Mouse (Mus musculus): ENCODE results near the gene Gtf2ird2. TPM values are rescaled to one million over a fixed set of nuclear protein-coding genes. Genes with fewer than 3 reads are reported as not detected.
A peak's percentile ranks its signal among the peaks of the same experiment; 100 is the strongest.

Gene Gtf2ird2
- polyA plus RNA-seq, 1 experiment: 18.8 TPM

DNA sequence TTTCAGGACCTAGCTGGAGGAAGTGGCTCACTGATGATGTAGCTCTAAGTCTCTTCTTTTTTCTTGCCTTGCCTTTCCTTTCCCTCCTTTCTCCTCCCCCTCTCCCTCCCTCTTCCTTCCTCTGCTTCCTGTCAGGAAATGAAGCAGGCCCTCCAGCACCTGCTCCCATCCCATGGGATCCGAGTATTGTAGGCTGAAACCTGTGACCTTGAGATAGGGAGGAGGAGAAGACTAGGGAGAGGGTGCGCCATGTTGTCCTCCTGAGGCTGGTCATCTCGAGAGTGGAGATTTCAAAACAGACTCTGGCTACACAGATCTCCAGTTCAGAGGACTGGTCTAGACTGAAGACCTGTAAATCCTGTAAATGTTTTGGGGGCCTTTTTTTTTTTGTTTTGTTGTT lies 1.6 kb upstream of the Gtf2ird2 start:
- DNase-seq (ENCODE audit: extremely low spot score in 1 of 2, low spot score in 1 of 2): no peak

DNA sequence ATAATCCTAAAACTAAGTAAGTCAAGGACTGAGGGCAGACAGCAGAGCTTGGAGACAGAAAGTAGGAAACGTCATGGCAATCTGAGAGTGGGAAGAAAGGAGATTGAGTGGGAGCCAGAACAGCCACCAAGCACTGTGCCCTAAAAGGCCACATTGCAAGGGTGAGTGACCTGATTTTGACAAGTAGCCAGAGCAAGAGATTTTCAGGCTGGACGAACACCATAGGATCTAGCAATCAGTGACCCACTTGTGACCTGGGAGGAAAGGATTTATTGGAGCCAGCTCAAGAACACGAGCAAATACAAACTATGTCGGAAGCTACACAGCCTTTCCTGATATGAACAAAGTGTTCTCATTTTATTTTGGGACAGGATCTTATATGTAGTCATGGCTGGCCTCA lies 1.1 kb upstream of the Gtf2ird2 start:
- DNase-seq (ENCODE audit: extremely low spot score in 1 of 2, low spot score in 1 of 2): no peak

DNA sequence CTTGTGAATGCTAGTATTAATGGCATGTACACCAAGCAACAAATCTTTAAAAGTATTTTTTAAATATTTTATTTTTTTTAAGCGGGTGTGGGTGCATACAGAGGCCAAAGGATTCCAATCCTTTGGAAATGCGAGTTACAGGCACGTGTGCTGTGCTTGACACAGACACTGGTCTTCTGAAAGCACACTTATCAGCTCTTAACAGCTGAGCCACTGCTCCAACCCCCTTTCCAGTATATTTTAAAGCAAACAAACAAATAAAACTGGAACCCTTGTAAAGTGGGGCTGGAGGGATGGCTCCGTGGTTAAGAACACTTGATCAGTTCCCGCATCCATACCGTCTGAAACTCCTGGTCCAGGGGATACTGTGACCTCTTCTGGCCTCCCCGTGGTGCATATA lies 657 bp upstream of the Gtf2ird2 start:
- no peak for DNase-seq (ENCODE audit: extremely low spot score in 1 of 2, low spot score in 1 of 2)

DNA sequence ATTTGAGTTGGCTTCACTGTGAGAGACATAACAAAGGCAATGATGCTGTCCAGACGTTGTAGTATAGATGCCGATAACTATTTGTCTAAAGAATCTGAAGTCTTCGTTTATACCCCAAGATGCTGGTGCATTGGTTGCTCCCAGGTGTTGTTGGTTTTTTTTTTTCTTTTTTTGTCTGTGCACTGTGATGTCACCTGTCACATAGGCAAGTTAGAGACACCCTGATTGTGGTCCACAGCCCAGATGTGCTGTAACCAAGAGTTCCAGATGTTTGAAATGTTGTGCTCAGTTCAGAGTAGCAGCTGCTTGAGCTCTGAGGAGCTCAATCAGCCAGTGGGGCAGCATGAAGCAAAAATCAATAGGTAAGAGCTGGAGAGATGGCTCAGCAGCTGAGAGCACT lies 2.2 kb downstream of the Gtf2ird2 start:
- DNase-seq (ENCODE audit: extremely low spot score in 1 of 2, low spot score in 1 of 2): no peak

DNA sequence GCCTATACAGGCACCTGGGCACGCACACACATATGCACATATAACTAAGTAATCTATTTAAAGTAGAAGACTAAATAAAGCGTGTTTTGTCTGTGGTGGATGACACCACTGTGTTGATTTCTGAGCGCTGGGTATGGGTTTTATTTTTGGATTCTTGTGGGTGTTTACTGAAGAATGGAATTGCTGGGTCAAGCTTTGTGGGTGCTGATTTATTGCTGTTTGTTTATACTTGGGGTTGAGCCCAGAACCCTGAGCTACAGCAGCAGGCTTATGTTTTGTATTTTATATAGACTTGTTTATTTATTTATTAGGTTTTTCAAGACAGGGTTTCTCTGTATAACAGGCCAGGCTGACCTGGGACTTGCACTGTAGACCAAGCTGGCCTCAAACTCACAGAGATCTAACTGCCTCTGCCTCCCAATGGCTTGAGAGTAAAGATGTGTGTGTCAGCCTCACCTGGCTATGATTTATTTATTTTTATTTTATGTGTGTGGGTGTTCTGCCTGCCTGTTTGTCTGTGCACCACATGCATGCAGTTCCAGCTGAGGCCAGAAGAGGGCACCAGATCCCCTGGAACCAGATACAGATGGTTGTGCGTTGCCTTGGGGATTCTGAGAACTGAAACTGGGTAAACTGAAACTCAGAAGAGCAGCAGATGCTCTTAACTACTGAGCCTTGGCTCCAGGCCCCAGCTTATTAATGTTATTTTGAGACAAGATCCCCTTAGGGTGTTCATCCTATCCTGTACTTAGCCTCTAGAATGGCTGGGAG lies 3.3 kb downstream of the Gtf2ird2 start:
- peak in 1 of 2 experiments; percentile 60 for DNase-seq (ENCODE audit: extremely low spot score in 1 of 2, low spot score in 1 of 2)

DNA sequence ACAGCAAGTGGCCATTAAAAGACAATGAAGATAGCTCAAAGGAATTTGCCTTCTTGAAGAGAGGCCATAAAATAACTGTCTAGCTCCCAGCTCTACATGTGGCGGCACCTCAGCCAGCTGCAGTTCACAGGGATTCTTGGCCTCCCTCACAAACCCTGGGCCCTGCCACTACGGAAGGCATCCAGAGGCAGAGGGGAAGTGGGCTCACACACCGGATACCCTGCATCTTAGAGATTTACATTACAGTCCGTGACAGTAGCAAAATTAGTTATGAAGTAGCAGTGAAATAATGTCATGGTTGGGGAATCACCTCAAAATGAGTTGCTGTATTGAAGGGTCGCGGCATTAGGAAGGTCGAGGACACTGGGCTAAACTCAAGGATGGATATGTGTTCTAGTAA lies 4.8 kb downstream of the Gtf2ird2 start:
- no peak for DNase-seq (ENCODE audit: extremely low spot score in 1 of 2, low spot score in 1 of 2)

DNA sequence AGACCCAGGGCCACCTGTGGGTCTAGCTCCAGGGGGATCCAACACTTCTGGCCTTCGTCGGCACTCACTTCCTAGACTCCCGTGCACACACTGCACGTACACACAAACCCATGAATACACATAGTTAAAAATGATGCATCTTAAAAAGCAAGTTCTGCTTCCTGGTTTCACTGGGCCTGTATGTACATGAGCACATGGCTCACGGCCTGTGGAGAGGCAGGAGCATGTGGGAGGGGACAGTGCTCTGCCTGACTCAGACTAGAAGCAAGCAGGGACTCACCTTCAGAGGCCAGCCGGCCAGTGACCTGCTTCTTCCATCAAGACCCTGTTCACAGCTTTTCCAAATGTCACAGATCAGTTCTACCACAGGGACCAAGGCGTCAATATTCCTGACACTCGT lies 9.8 kb downstream of the Gtf2ird2 start:
- DNase-seq (ENCODE audit: extremely low spot score in 1 of 2, low spot score in 1 of 2): no peak

DNA sequence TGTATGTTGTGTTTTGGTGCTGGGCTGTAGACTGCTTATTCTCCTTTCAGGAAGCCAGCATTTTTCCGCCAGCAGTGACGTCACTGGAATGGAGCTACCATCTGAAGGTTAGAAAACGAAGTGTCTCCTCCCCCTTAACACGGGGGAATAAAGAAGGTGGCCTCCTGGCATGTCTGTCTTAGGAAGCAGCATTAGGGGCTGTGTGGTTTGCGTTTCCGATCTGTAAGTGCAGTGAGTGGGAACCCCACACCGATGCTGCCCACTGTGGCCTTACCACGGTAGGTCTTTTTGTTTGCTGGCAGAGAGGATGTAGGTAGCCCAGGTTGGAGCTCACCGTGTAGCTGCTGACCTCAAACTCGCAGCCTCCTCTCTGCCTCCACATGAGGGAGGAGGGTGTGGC lies 22.9 kb downstream of the Gtf2ird2 start:
- DNase-seq (ENCODE audit: extremely low spot score in 1 of 2, low spot score in 1 of 2): no peak

DNA sequence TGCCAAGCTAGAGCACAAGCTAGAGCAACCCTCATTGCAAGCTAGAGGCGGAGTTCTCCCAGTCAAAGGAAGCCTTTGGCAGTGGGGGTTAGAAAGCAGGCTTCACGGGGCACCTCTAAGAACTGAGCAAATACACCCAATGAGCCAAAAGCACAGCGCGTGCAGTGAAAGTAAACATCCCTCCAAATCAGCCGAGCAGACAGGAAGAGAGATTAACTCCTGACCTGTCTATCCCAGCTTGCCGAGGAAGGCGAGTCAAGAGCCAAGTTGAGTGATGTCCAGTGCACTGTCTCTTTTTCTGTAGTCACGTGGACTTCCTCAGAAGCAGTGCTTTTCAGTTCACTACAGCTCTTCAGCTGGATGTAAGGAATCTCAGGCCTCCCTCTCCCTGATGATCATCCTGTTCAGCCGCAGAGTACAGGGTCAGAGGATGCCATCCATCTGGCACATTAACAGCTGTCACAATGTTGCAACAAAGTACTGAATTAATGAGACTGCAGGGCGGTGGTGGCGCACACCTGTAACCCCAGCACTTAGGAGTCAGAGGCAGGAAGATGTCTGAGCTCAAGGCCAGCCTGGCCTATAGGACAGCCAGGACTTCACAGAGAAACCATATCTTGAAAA lies 26.2 kb downstream of the Gtf2ird2 start:
- DNase-seq (ENCODE audit: extremely low spot score in 1 of 2, low spot score in 1 of 2): no peak

DNA sequence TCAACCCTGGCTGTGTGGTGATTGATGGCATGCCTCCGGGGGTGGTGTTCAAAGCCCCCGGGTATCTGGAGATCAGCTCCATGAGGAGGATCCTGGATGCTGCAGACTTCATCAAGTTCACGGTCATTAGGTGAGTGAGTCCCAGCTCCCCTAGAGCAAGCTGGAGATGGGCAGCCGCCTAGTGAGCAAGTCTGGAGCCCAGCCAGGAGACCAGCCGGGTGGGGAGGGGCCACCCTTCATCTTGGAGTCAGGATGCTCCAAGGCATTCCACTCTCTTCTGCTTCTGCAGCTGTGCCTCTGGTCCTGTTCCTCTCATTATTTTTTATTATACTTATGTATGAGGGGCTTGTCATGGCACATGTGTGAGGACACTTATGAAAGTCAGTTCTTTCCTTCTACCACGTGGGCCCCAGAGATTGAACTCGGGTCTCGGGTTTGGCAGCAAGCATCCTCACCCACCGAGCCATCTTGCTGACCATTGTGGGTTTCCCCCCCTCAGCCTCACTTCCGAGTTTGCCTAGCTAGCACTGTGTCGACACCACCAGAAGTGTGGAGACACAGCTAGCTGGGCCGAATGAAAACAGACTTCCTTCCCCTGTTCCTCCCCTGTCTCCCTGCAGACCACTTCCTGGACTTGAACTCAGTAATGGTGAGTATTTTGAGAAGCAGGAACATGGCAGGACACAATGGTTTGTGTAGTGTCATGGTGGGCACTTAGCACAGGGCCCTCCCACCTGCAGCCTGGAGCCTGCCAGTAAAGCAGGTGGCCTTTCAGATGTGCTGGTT lies 30.4 kb downstream of the Gtf2ird2 start:
- no peak for DNase-seq (ENCODE audit: extremely low spot score in 1 of 2, low spot score in 1 of 2)

DNA sequence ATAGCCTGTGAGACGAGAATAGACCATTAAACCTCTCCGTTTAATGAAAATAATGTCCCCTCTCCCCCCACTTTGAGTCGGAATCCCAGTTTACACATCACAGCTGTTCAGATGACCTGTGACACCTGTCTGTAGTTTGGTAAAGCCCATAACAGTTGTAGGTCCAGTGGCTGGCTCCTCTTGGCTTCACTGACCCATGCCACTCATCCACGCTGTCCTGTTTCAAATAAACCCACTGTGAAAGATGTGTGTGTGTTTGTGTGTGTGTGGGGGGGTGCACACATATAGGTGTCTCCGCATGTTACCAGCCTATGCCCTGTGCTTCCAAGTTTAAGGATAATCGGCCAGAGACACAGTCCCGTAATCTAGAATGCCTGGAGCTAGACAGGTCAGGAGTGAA lies 34.1 kb downstream of the Gtf2ird2 start:
- no peak for DNase-seq (ENCODE audit: extremely low spot score in 1 of 2, low spot score in 1 of 2)

DNA sequence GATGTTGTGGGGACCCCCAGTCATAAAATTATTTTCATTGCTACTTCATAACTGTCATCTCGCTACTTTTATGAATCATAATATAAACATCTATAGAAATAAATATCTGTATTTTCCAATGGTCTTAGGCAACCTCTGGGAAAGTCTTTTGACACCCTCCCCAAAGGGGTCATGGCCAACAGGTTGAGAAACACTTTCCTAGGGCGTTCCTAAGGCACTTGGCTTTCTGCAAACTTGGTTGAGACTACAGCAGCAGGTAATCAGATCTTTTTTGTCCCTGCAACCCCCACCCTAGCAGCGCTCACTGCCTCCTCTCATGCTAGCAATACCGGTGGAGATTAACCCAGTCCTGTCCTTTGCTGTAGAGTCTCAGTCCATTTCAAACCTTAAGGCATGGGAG lies 37.5 kb downstream of the Gtf2ird2 start:
- DNase-seq (ENCODE audit: extremely low spot score in 1 of 2, low spot score in 1 of 2): no peak

DNA sequence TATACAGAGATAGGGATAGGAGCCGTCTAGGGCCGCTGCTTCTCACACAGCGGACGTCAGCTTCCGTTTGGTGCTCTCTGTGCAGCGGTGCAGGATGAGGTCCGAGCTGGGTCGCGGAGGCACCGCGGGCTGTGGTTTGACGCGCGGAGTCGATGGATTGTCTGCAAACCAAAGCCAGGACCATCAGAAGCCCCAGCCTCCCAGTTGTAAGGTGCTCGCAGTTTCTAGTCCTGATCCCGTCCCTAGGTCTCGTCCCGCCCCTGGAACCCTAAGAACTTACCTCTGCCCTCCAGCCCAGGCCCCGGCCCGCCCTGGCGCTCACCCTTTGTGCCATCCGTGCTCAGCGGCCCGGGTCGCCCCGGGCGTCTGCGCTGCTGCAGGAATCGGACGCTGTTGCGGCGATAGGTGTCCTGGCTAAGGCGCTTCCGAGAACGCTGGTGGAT lies 37.9 kb downstream of the Gtf2ird2 start:
- DNase-seq (ENCODE audit: extremely low spot score in 1 of 2, low spot score in 1 of 2): no peak

DNA sequence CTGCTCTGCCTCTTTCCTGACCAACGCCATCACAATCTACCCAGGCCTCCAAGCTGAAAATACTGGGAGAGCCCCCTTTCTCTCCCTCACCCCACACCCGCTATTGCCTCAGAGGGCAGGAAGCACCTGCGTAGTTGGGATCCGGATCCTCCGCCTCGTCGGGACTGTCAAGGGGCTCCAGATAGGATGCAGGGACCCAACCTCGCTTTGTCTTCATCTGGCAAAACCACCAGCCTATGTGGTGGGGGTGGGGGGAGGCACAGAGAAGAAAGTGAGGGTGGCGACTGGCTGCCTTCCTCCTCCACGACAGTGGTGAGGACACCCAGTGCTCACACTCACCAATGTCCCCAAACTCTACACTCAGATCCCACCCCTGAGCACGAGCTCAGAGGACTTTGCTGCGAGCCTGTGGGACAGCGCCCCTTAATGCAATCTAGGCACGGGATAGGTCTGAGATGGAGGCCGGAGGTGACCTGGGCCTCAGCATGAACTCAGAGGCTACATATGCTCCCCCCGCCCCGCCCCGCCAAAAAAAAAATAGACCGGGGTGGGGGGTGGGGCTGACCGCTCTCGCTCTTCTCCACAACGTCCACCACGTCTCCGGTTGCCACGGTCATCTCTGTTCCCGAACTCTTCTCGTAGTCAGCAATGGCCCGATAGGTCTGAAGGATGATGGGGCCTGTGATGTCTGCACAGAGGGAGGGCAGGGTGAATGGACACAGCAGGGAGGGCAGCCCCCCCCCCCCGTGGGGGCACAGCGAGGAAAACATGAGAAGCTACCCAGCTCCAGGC lies 41.5 kb downstream of the Gtf2ird2 start:
- no peak for DNase-seq (ENCODE audit: extremely low spot score in 1 of 2, low spot score in 1 of 2)

DNA sequence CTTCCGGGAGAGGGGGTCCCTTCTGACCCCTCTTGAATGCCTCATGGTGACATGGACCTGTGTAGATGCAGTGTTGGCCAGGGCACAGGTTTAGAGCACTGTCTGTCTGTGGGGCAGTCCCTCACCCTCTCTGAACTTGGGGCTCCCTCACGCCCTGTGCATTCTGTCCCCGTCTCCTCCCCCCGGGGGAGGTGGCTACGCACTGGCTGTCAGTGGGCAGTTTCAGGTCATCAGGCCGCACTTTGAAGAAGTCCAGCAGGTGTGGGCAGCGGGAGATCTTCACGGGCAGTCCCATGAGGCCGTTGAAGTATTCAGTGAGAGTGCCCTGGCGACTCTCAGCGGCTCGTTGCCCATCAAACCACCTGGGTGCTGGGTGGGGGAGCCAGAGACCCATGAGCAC lies 43.1 kb downstream of the Gtf2ird2 start:
- no peak for DNase-seq (ENCODE audit: extremely low spot score in 1 of 2, low spot score in 1 of 2)

DNA sequence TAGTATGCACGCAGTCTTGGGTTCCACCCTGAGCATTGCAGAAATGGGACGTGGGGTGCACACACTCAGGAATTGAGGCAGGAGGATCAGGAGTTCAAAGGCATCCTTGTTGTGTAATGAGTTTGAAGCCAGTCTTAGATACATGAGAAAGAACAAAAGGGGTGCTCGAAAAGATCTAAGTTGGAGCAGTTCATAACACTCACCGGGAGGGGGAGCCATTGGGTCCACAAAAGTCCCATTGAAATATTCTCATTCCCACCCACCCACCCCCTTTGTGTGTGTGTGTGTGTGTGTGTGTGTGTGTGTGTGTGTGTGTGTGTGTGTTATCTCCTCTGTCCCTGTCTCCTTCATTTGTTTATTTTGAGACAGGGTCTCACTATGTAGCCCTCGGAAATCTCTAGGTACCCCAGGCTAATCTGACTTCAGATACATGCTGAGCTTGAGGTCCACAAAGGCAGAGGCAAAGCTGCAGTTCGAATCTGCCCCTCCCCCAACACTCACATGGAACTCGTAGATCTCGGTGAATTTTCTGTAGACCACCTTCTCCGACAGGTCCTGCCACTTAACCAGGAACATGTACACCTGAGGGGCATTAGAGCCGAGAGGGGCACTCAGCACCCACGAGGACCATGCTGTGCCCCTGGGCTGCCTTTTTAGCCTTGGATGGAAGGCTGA lies 43.9 kb downstream of the Gtf2ird2 start:
- DNase-seq (ENCODE audit: extremely low spot score in 1 of 2, low spot score in 1 of 2): peak in 1 of 2 experiments; percentile 56

DNA sequence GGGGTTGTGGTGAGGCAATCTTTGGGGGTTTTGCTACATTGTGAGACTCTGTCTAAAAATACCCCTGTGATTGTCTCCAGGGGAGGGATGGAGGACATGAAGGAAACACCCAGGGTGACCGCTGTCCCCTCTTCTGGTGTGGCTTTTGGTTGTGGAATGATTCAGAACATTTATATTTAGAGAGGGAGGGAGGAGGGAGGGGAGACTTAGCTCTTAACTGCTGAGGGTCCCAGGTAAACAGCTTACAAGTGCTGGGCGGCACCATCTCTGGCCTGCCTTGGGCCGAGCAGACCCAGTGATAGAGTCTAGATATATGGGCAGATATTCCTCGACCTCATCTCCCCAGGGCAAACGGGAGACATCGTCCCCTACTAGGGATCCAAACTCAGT lies 44.4 kb downstream of the Gtf2ird2 start:
- no peak for DNase-seq (ENCODE audit: extremely low spot score in 1 of 2, low spot score in 1 of 2)

DNA sequence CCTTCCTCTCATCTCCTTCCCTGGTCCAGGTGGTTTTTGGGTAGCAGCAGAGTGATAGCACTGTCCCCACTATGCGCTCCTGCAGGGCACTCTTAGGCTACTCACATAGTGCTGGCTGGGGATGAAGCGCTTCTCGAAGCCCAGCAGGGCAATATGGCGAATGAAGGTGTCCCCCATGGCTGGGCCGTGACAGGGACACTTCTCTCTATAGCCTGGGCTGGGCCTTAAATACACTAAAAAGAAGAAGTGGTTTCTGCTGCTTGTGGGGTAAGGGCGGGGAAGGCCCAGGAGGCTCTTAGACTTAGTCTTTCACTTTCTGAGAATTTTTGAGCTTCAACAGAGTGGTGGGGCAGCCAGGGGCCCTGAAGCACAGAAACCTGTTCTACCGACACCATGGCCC lies 45.6 kb downstream of the Gtf2ird2 start, which contains the start of gene Ncf1:
Gene Ncf1, minus strand, starts transcription at position 235 of the 400 bp plus-strand sequence.
- no peak for DNase-seq (ENCODE audit: extremely low spot score in 1 of 2, low spot score in 1 of 2)

DNA sequence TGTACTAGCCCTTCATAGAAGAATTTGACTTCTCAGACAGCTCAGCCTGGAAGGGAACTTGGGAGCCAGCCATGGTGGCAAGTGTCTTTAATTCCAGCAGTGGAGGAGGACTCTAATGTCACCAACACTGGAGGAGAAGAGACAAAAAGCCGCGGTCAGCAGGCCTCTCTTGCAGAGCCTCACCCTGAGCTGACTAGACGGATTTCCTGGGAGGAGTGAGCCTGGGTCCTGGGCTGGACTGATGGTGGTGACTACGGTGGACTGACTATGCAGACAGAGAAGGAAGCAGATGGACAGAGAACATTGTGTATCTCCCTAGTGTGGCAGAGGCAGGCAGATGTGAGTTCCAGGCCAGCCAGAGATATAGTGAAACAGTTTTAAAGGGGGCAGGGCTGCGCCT lies 47.6 kb downstream of the Gtf2ird2 start:
- DNase-seq (ENCODE audit: extremely low spot score in 1 of 2, low spot score in 1 of 2): no peak

DNA sequence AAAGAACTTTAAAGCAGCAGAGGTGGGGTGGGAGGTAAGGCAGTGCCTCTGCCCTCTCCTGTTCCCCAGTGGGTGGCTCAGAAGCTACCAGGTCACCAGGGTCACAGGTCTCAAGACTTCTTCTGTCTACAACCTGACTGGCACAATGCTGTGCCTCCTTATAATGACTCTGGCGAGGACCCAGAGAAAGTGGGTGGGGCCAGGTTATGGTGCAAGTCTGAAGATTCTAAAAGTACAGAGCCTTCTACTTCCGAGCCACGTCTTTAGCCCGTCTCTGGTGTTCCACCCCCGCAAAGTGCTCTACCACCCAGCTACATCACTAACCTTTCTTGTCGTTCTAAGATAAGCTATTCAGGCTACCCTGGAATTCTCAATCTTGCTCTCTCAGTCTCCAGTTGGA lies 48.3 kb downstream of the Gtf2ird2 start:
- no peak for DNase-seq (ENCODE audit: extremely low spot score in 1 of 2, low spot score in 1 of 2)

All from frontal cortex, adult 2 months (tissue).